Mouse (Mus musculus) monocyte, adult 5-6 weeks (primary cell): ENCODE measurements around the gene H2al1d. TPM values are rescaled to one million over a fixed set of nuclear protein-coding genes. Genes with fewer than 3 reads are reported as not detected.
"Not testable (repeated sequence)": the region's sequence is repeated elsewhere in the genome, so short reads cannot be mapped to it uniquely, and the experiment has no call there.

Source experiments
- ATAC-seq: fragments of 153-309, 156-312 bp; replicated peaks from 2 replicates; pipeline ENCODE4 v1.8.0; 2017; ENCODE audit warnings: mild to moderate bottlenecking; ENCODE audit not compliant: low TSS enrichment, insufficient number of reproducible peaks, severe bottlenecking, poor library complexity, low FRiP score
- total RNA-seq: library from RNA; stranded (forward); fragments of 200-1000, 200-491, 200-594 nt; gene quantifications from 3 replicates; pipeline ENCODE4 v1.2.3, GENCODE M21; 2017

H2al1d gene
- not detected in 3 replicates for total RNA-seq

GRCm38 (mm10) chrX:11308524-11308923, at the start of gene H2al1d:
H2al1d (plus strand) TSS chrX:11308824.
- ATAC-seq: not testable (repeated sequence)

- ATAC-seq: no peak
Measured at GRCm38 (mm10) chrX:11264918-11265317, 43.7 kb upstream of the H2al1d start.

GRCm38 (mm10) chrX:11267791-11268190, 40.8 kb upstream of the H2al1d start:
- no peak for ATAC-seq

- no peak for ATAC-seq
Measured at GRCm38 (mm10) chrX:11269074-11269473, 39.5 kb upstream of the H2al1d start.

- no peak for ATAC-seq
Measured at GRCm38 (mm10) chrX:11273190-11273589, 35.4 kb upstream of the H2al1d start.

- ATAC-seq: no peak
Measured at GRCm38 (mm10) chrX:11277083-11277482, 31.5 kb upstream of the H2al1d start.

GRCm38 (mm10) chrX:11280741-11281140, 27.9 kb upstream of the H2al1d start:
- no peak for ATAC-seq

GRCm38 (mm10) chrX:11288306-11288882, 20.2 kb upstream of the H2al1d start:
- no peak for ATAC-seq

GRCm38 (mm10) chrX:11289244-11289643, 19.4 kb upstream of the H2al1d start:
- no peak for ATAC-seq

GRCm38 (mm10) chrX:11298957-11299356, 9.7 kb upstream of the H2al1d start, which contains the start of gene H2al1a:
H2al1a (plus strand) TSS chrX:11299257.
- not testable (repeated sequence) for ATAC-seq

- not testable (repeated sequence) for ATAC-seq
Measured at GRCm38 (mm10) chrX:11302132-11302531, 6.5 kb upstream of the H2al1d start, which contains the start of gene H2al1b. H2al1b (plus strand) TSS chrX:11302432.

GRCm38 (mm10) chrX:11305355-11305754, 3.3 kb upstream of the H2al1d start, which contains the start of gene H2al1c:
H2al1c (plus strand) TSS chrX:11305655.
- not testable (repeated sequence) for ATAC-seq

GRCm38 (mm10) chrX:11311634-11312033, 3.0 kb downstream of the H2al1d start, which contains the start of gene H2al1e:
H2al1e (plus strand) TSS chrX:11311934.
- ATAC-seq: not testable (repeated sequence)

GRCm38 (mm10) chrX:11314858-11315257, 6.2 kb downstream of the H2al1d start, which contains the start of gene H2al1f:
H2al1f (plus strand) TSS chrX:11315158.
- not testable (repeated sequence) for ATAC-seq

- ATAC-seq: not testable (repeated sequence)
Measured at GRCm38 (mm10) chrX:11317956-11318355, 9.3 kb downstream of the H2al1d start, which contains the start of gene H2al1g. H2al1g (plus strand) TSS chrX:11318256.

GRCm38 (mm10) chrX:11321192-11321591, 12.6 kb downstream of the H2al1d start, which contains the start of gene H2al1h:
H2al1h (plus strand) TSS chrX:11321492.
- not testable (repeated sequence) for ATAC-seq

GRCm38 (mm10) chrX:11324359-11324758, 15.7 kb downstream of the H2al1d start, which contains the start of gene H2al1i:
H2al1i (plus strand) TSS chrX:11324659.
- ATAC-seq: not testable (repeated sequence)

GRCm38 (mm10) chrX:11327522-11327921, 18.9 kb downstream of the H2al1d start, which contains the start of gene H2al1j:
H2al1j (plus strand) TSS chrX:11327822.
- not testable (repeated sequence) for ATAC-seq

GRCm38 (mm10) chrX:11345762-11346161, 37.1 kb downstream of the H2al1d start:
- ATAC-seq: no peak

GRCm38 (mm10) chrX:11346756-11347155, 38.1 kb downstream of the H2al1d start:
- ATAC-seq: no peak
